Mouse (Mus musculus) kidney, adult 9 months (tissue): ENCODE measurements around the gene Col16a1.

ENCODE experiments used
- DNase-seq: peaks from one replicate; pipeline ENCODE4 v3.0.0; 2022

Col16a1 gene

DNA sequence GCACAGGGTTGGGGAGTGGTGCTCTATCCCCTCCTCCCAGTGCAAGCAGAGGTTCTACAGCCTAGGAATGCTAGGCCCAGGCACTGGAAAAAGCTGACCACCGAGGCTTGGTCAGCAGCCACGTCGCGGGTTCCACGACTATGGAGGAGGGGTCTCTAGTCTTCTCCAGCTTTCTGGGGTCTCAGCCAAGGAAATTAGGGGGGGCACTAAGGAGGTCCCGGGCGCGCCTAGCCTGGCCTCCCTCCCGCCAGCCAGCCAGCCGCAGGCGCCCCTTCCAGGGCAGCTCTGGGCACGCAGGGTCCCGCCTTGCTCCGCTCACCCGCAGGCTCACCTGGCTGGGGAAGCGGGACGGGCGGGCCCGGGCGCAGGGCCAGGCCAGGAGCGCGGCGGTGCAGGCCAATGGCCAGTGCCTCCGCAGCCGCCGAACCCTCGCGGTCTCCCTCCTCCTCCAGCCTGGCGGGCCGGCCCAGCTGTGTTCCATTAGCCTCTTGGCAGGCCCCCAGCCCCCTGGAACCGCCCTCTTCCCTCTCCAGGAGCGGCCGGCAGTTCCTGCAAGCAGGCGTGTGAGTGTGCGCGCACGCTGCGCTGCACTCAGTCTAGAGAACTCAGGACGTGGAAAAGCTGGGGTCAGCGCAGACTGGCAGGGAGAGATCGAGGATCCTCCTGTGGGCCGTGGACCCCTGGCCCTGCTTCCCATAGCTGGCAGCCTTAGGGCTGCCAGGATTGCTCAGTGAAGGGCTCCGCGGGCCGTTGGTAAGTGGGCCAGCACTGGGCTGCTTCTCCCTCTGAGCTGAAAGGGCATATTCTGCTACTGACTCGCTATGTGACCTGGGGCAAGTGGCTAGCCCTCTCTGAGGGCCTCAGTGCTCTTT lies at the start of gene Col16a1:
Col16a1 (plus strand) TSS at position 510 of the 872 bp plus-strand sequence.
- peak; percentile 94 for DNase-seq

DNA sequence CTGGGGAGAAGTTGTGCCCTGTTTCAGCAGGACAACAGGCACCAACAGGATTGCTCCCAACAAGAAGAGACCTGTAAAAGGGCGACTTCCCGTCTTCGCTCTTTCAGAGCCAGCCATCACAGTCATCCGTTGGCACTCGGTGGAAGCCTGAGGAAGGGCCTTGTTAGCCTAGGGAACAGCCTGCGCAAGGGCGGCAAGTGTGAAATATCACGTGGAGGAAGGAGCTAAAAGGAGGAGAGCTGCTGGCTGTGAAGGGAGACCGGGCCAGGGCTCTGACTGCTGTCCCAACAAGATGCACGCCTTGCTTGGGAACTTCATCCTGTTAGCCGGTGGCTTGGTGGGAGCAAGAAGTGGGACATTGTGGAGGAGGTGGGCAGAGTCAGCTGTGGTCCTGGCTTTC lies 49.5 kb upstream of the Col16a1 start:
- DNase-seq, result no peak

GRCm38 (mm10) chr4:130001710-130002109 lies 45.9 kb upstream of the Col16a1 start:
- DNase-seq, result no peak

DNA sequence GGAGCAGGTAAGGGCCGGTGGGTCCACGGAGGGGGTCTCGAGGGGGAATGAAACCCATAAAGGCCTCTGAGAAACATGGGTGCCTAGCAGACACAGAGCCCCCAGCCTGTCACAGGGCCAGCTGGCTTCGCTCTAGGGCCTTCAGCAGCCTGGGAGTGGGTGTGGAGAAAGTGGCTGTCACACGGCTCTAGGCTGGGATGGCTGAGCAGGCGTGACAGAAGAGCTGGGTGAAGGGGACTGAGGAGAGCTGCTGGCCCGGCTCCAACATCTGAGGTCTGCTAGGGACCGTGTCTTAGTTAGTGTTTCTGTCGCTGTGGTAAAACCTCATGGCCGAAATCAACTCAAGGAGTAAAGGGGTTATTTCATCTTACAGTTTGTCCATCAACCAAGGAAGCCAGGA lies 45.5 kb upstream of the Col16a1 start:
- DNase-seq, result no peak

DNA sequence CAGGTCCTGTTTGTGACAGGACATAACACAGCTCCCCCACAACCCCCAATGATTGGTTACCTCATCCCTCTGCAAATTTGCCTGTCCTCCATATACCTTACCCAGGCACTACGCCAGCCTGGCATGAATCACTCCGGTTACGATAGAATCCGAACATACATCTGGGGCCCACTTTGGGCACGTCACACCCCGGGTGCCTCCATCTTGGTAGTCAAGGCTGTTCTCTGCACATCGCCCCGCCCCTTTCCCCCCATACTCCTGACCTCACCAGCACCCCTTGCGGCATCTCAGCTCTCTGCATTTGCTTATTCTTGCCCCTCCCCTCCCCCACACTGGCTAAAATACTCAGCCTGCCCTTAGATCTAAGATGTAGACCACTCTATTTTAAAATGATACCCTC lies 42.0 kb upstream of the Col16a1 start:
- DNase-seq, result no peak

GRCm38 (mm10) chr4:130006533-130006932 lies 41.1 kb upstream of the Col16a1 start:
- no peak for DNase-seq

DNA sequence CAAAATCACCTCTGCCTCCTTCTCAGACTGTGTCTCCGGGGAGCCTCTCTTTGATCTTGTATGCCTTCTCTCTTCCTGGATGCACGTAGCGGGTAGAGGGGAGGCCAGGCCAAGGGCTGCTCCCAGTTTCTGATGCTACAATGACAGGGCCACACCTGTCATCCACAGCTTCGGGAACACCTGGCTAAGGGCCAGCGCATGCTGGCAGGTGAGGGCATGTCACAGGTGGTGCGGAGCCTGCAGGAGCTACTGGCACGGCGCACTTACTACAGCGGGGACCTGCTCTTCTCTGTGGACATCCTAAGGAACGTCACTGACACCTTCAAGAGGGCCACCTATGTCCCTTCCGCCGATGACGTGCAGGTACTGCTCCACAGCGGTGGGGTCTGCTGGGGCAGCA lies 38.6 kb upstream of the Col16a1 start:
- no peak for DNase-seq

DNA sequence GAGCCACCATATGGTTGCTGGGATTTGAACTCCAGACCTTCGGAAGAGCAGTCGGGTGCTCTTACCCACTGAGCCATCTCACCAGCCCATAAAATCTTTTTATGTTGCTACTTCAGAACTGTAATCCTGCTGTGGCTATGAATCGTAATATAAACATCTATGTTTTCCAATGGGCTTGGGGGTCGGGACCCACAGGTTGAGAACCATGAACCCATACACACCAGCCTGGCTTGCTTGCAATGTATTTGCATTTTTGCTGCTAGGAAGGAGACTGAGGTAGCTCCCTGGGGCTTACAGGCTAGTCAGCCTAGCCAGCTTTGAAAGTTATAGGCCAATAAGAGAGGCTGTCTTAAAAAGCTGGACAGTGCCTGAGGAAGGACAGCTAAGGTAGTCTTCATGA lies 36.9 kb upstream of the Col16a1 start:
- DNase-seq, result no peak

GRCm38 (mm10) chr4:130012234-130012633 lies 35.4 kb upstream of the Col16a1 start:
- DNase-seq, result no peak

GRCm38 (mm10) chr4:130013111-130013510 lies 34.5 kb upstream of the Col16a1 start:
- DNase-seq, result no peak

GRCm38 (mm10) chr4:130016010-130016409 lies 31.6 kb upstream of the Col16a1 start:
- no peak for DNase-seq

DNA sequence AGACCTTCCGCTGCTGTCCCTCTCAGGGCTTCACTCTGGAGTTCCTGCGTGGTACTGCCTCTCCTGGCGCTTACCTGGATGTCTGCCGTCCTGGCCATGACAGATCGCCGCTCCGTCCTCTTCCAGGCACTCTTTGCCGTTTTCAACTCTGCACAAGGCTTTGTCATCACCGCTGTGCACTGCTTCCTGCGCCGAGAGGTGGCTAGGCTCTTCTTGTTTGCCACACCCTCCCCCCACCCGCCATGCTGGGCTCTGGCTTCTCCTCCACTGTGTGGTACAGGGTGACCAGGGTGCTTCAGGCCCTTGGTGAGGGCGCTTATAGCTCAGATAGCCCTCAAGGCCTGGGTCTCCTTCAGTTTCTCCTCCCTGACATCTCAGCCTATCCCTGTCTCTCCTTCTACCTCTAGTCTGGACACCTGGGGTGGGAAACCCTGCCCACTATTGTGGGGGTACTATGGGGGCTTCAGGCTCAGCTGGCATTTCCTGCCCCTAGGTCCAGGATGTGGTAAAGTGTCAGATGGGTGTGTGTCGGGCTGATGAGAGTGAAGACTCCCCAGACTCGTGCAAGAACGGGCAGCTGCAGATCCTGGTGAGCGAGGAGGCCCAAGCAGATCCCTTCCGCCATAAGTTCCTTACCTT lies 30.5 kb upstream of the Col16a1 start:
- no peak for DNase-seq

DNA sequence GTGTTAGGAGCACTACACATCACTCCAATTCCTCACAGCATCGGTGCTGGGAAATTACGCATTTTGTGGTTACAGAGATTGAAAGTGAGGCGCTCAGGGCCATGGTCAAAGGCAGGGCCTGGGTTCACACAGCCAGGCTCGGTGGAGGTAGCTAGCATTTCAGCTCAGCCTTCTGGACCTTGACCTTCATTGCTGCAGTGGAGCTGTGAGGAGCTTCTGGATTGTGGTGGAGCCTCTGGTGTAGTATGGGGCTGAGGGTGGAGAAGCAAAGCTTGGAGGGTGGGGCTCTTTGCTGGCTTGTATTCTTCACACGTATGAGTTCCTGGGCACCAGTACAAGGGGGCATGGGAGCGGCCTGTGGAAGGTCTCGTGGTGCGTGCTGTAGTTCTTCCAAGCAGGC lies 24.7 kb upstream of the Col16a1 start:
- no peak for DNase-seq

- no peak for DNase-seq
Measured at GRCm38 (mm10) chr4:130023511-130024231, 24.0 kb upstream of the Col16a1 start.

GRCm38 (mm10) chr4:130025544-130025943 lies 22.1 kb upstream of the Col16a1 start:
- DNase-seq, result no peak

GRCm38 (mm10) chr4:130031146-130031545 lies 16.5 kb upstream of the Col16a1 start:
- DNase-seq, result no peak

- no peak for DNase-seq
Measured at GRCm38 (mm10) chr4:130033496-130033895, 14.1 kb upstream of the Col16a1 start.

DNA sequence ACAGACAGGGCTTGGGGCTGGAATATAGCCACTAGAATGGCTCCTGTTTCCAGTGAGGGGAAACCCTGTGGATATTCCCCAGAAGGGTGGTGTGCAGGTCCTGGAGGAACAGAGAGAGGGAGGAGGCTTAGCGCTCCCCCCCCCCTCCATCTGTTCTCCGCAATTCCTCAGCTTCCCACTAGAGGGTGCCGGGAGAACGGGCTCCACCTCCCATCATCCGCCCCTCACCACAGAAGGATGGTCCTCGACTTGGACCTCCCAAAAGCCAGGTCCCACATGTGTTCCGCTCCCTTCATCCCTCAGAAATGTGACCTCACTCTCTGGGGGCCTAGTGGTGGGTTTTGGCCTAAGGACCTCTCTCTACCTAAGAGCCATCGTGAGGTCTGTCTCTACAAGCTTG lies 11.5 kb upstream of the Col16a1 start:
- DNase-seq, result peak; percentile 33

DNA sequence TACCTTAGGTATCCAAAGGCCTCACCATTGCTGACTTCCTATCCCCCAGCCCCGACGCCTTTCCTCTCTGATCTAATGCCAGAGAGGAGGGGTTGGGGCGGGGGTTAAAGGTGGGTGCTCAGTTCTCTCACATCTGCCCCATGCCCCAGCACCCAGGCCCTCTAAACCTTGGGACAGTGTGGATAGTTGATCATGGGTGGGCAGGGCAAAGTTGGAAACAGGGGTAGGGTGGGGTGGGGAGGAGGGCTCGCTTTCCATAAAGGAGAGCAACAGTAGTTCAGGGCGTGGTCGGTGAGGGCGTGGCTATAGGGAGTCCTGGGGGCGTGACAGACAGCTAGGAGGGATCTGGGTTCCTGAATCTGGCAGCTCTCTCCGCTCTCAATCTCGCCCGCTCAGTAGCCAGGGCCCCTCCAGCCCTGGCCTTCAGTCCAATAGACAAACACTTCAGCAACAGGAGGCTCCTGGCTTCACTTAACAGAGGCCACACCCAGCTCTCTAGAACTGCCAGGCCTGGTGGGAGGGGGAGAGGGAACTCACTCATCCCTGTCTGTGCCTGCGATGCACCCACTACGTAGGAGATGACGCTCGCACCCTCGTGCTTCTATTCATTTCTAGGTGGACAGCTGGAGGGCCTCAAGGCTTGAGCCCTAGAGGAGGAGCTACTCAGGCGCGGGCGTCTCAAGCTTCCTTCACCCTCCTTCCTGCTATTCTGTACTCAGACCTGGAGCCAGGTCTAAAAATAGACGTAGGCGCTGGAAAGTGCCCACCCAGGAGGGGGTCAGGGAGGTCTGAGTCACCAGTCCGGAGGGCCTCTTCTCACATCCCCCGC lies 10.9 kb upstream of the Col16a1 start:
- peak; percentile 43 for DNase-seq

DNA sequence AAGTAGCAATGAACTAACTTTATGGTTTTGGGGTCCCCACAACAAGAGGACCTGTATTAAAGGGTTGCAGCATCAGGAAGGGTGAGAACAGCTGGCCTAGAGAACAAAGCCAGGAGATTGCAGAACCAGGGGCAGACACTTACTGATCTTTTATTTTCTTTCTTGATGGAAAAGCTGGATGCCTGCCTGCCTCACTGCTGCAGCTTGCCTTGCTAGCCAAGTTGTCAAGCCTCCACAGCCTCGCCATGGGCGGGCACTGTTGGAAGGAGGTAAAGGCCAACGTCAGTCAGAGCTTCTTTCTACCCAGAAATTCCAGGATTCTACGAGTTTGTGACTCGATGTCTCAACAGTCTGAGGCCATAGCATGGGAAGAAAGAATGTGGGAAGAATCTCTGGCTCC lies 8.3 kb upstream of the Col16a1 start:
- no peak for DNase-seq

- DNase-seq, result peak; percentile 29
Measured at GRCm38 (mm10) chr4:130041076-130041475, 6.6 kb upstream of the Col16a1 start.

DNA sequence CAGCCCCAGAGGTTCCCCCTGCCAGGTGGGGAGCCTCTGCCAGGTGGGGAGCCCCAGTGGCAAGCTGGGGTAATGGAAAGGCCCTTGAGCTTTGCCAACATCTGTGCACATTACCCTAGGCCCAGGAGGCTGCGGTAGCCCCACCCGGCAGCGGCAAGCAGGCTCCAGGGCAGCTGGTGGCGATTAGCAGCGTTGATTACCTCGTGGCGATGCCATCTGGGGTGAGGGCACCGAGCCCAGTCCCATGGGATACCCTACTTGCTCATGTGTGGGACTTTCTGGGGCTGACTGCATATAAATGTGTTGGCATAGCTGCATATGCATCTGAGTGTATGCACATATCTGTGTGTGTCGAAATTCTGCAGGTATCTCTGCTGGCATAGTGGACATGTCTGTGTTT lies 3.4 kb upstream of the Col16a1 start:
- no peak for DNase-seq

GRCm38 (mm10) chr4:130045609-130046008 lies 2.0 kb upstream of the Col16a1 start:
- no peak for DNase-seq
